In genomic region chr5:23758633-23759032, GRCm38 (mm10) we compare ENCODE assay signal across 7 mouse cellular contexts. TPM values are rescaled to one million over a fixed set of nuclear protein-coding genes. Genes with fewer than 3 reads are reported as not detected.
A peak's percentile ranks its signal among the peaks of the same experiment; 100 is the strongest.
DNase-seq lines count a peak whose midpoint lies in the region; ATAC-seq and TF ChIP-seq lines count a peak whose summit lies in the region.

No protein-coding gene starts in this region.

- H3K9me3 ChIP-seq in liver, embryonic 11.5 days (ENCODE audit: control insufficient read depth, low read length), result no peaks in the 10 kb centered on the region
- H3K9me3 ChIP-seq in kidney, embryonic 14.5 days (ENCODE audit: control insufficient read depth, low read length), result no peaks in the 10 kb centered on the region
- H3K9me3 ChIP-seq in lung, postnatal 0 days (ENCODE audit: low read length), result no peaks in the 10 kb centered on the region

- no peak overlapping the region for H3K4me3 ChIP-seq in liver, embryonic 11.5 days (ENCODE audit: low read depth, low read length)
- H3K4me3 ChIP-seq in kidney, embryonic 14.5 days (ENCODE audit: low read length), result no peak overlapping the region
- no peak overlapping the region for H3K4me3 ChIP-seq in lung, postnatal 0 days (ENCODE audit: low read depth, low read length)

- H3K9ac ChIP-seq in liver, embryonic 11.5 days (ENCODE audit: low read depth, low read length), result no peak overlapping the region
- H3K9ac ChIP-seq in kidney, embryonic 14.5 days (ENCODE audit: low read depth, low read length), result no peak overlapping the region
- H3K9ac ChIP-seq in lung, postnatal 0 days (replicated peaks; ENCODE audit: low read depth), result no peak overlapping the region

- TF ChIP-seq CTCF in lung, postnatal 0 days (IDR thresholded peaks at IDR 0.05), result peak; percentile 77

- H3K27ac ChIP-seq in liver, embryonic 11.5 days (ENCODE audit: low read depth, low read length), result no peak overlapping the region
- 0 out of 2 replicates have a peak overlapping the region, but pooled peaks have one; percentile 7 for H3K27ac ChIP-seq in kidney, embryonic 14.5 days (ENCODE audit: low read depth, low read length)
- no peak overlapping the region for H3K27ac ChIP-seq in lung, postnatal 0 days (ENCODE audit: low read length)

- peak; percentile 30; the same call in 1 of the 2 replicates for TF ChIP-seq EP300 in lung, postnatal 0 days (IDR thresholded peaks at IDR 0.05)

- WGBS in liver, embryonic 11.5 days, result 65% methylated on average over 2 of the region's 2 CpGs
- 51% methylated on average over 2 of the region's 2 CpGs for WGBS in kidney, embryonic 14.5 days
- WGBS in lung, postnatal 0 days, result 50% methylated on average over 2 of the region's 2 CpGs

- ATAC-seq in liver, embryonic 11.5 days (replicated peaks; ENCODE audit: low FRiP score), result no peak
- ATAC-seq in kidney, embryonic 14.5 days (ENCODE audit: low FRiP score, low TSS enrichment), result peak; percentile 66; the same call in 1 of the 2 replicates
- peak; percentile 59 for ATAC-seq in lung, postnatal 0 days

- H3K4me1 ChIP-seq in liver, embryonic 11.5 days (replicated peaks; ENCODE audit: control insufficient read depth, insufficient read depth, low read length), result no peaks in the 10 kb centered on the region
- H3K4me1 ChIP-seq in kidney, embryonic 14.5 days (ENCODE audit: control insufficient read depth, insufficient read depth, low read length), result no peaks in the 10 kb centered on the region
- H3K4me1 ChIP-seq in lung, postnatal 0 days (ENCODE audit: insufficient read depth, low read depth, low read length), result no peaks in the 10 kb centered on the region

- peaks cover 44% of the 10 kb centered on the region for H3K36me3 ChIP-seq in liver, embryonic 11.5 days (ENCODE audit: control insufficient read depth, insufficient read depth, low read length)
- H3K36me3 ChIP-seq in kidney, embryonic 14.5 days (ENCODE audit: control insufficient read depth, insufficient read depth, low read length), result peaks cover 52% of the 10 kb centered on the region
- H3K36me3 ChIP-seq in lung, postnatal 0 days (ENCODE audit: insufficient read depth, low read length), result no peaks in the 10 kb centered on the region

- peak; percentile 25 for DNase-seq in liver
- DNase-seq in liver, embryonic 11.5 days (ENCODE audit: low spot score), result no peak
- peak; percentile 14 for DNase-seq in T-cell, adult 2 months (ENCODE audit: low spot score)
- DNase-seq in embryo, embryonic 11.5 days (ENCODE audit: low read depth, low spot score), result peak; percentile 9
- peak; percentile 75 for DNase-seq in lung, postnatal 0 days (ENCODE audit: low spot score)
- peak; percentile 18 for DNase-seq in right cerebral cortex, postnatal 25 days

- no peak overlapping the region for H3K4me2 ChIP-seq in liver, embryonic 11.5 days
- H3K4me2 ChIP-seq in kidney, embryonic 14.5 days (replicated peaks; ENCODE audit: low read depth, low read length), result no peak overlapping the region
- H3K4me2 ChIP-seq in lung, postnatal 0 days (replicated peaks; ENCODE audit: low read depth, low read length), result no peak overlapping the region

- H3K27me3 ChIP-seq in liver, embryonic 11.5 days (replicated peaks; ENCODE audit: control insufficient read depth, insufficient read depth, low read length), result no peaks in the 10 kb centered on the region
- H3K27me3 ChIP-seq in kidney, embryonic 14.5 days (ENCODE audit: control insufficient read depth, insufficient read depth, low read length), result no peaks in the 10 kb centered on the region
- no peaks in the 10 kb centered on the region for H3K27me3 ChIP-seq in lung, postnatal 0 days (replicated peaks; ENCODE audit: insufficient read depth, low read length)

RNA-seq across cellular contexts. Expression of gene Pus7, which starts 24.9 kb away (rescaled TPM):
- 54.3 and 56.3 TPM in 2 replicates for polyA plus RNA-seq in liver, embryonic 11.5 days (2014; fragmentation: Nextera tagmentation; extraction: Ambion mirVana)
- 21.7 and 41.4 TPM in 2 replicates for polyA plus RNA-seq in kidney, embryonic 14.5 days (2014; fragmentation: Nextera tagmentation; extraction: Ambion mirVana)
- 6.3 and 6.7 TPM in 2 replicates for polyA plus RNA-seq in lung, postnatal 0 days (2015; fragmentation: Nextera tagmentation; extraction: Ambion mirVana)

RNA-seq across cellular contexts. Expression of gene Rint1, which starts 28.9 kb away (rescaled TPM):
- 38.6 and 41.1 TPM in 2 replicates for polyA plus RNA-seq in liver, embryonic 11.5 days (2014; fragmentation: Nextera tagmentation; extraction: Ambion mirVana)
- 32.4 and 39.1 TPM in 2 replicates for polyA plus RNA-seq in kidney, embryonic 14.5 days (2014; fragmentation: Nextera tagmentation; extraction: Ambion mirVana)
- 19.7 and 21.3 TPM in 2 replicates for polyA plus RNA-seq in lung, postnatal 0 days (2015; fragmentation: Nextera tagmentation; extraction: Ambion mirVana)
